In the genomic region with DNA sequence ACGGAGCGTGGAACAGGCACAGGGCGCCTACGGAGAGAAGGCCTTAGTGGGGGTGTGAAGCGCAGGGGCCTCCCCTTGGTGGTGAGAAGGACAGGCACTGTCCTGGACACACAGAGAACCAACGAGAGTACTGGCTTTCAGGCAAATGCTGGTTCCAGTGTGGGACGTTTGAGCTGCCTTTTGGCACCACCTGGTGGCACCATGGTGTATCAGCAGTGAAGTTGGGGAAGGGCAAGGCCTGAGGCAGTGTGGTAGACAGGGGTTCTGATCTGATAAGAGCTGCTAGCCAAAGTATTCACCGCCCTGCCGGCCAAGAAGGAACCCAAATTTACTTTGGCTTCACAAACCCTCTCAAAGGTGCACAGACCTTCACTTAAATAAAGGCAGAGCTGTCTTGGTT, we compare ENCODE assay signal across 8 mouse cellular contexts. TPM values are rescaled to one million over a fixed set of nuclear protein-coding genes. Genes with fewer than 3 reads are reported as not detected.
A peak's percentile ranks its signal among the peaks of the same experiment; 100 is the strongest.
DNase-seq lines count a peak whose midpoint lies in the region; ATAC-seq lines count a peak whose summit lies in the region.

No protein-coding gene starts in this region.

- peak; percentile 69 to 79 for DNase-seq in heart, adult 18-20 months
- DNase-seq in heart, postnatal 25 days (ENCODE audit: low spot score) = no peak
- peak; percentile 90 to 91 for DNase-seq in cerebellum, postnatal 25 days
- DNase-seq in gastrocnemius, postnatal 10 days = peak; percentile 56
- peak; percentile 81 for DNase-seq in kidney, adult 18-20 months
- peak; percentile 73 for DNase-seq in limb, embryonic 10.5 days (ENCODE audit: low spot score)
- peak; percentile 86 for DNase-seq in midbrain, embryonic 14.5 days
- DNase-seq in spleen, adult 18-20 months = peak; percentile 35 to 57

- H3K4me2 ChIP-seq in midbrain, embryonic 14.5 days (ENCODE audit: low read length) = no peak overlapping the region

- H3K9ac ChIP-seq in midbrain, embryonic 14.5 days (replicated peaks; ENCODE audit: low read length) = no peak overlapping the region

- peaks cover 90% of the 10 kb centered on the region for H3K36me3 ChIP-seq in limb, embryonic 10.5 days
- H3K36me3 ChIP-seq in midbrain, embryonic 14.5 days (ENCODE audit: control insufficient read depth, insufficient read depth, low read length) = peaks cover 37% of the 10 kb centered on the region

- H3K27ac ChIP-seq in limb, embryonic 10.5 days = peak overlapping the region; percentile 14; the same call in 1 of the 2 replicates
- H3K27ac ChIP-seq in midbrain, embryonic 14.5 days (replicated peaks; ENCODE audit: low read depth, low read length) = no peak overlapping the region

- intact Hi-C loops in heart, postnatal 25 days (cut with DNase I) = loop anchor here (1.0 to 5.0 kb wide), 2 partner anchors 42 to 65 kb away; a partner anchor contains a TSS

- H3K27me3 ChIP-seq in limb, embryonic 10.5 days (ENCODE audit: low read depth, poor library complexity, severe bottlenecking) = no peaks in the 10 kb centered on the region
- no peaks in the 10 kb centered on the region for H3K27me3 ChIP-seq in midbrain, embryonic 14.5 days (ENCODE audit: control insufficient read depth, insufficient read depth, low read length)

- no peaks in the 10 kb centered on the region for H3K9me3 ChIP-seq in limb, embryonic 10.5 days (replicated peaks)
- no peaks in the 10 kb centered on the region for H3K9me3 ChIP-seq in midbrain, embryonic 14.5 days (ENCODE audit: control insufficient read depth, low read length)

- ATAC-seq in midbrain, embryonic 14.5 days (ENCODE audit: low FRiP score, low TSS enrichment) = 0 out of 2 replicates have a peak, but pooled peaks have one; percentile 42

- H3K4me3 ChIP-seq in limb, embryonic 10.5 days = no peak overlapping the region
- no peak overlapping the region for H3K4me3 ChIP-seq in midbrain, embryonic 14.5 days (replicated peaks; ENCODE audit: low read depth, low read length)

- WGBS in limb, embryonic 10.5 days = 52% methylated on average over 9 of the region's 9 CpGs
- 39% methylated on average over 9 of the region's 9 CpGs for WGBS in midbrain, embryonic 14.5 days

- H3K4me1 ChIP-seq in limb, embryonic 10.5 days = peaks cover 3% of the 10 kb centered on the region; the same call in 1 of the 2 replicates
- H3K4me1 ChIP-seq in midbrain, embryonic 14.5 days (ENCODE audit: control insufficient read depth, insufficient read depth, low read length) = peaks cover 17% of the 10 kb centered on the region

RNA-seq across cellular contexts. Expression of a gene that starts 41.8 kb away (rescaled TPM):
- 100 to 1,000 TPM; 183 to 211 TPM for total RNA-seq in heart, adult 18-20 months (2021)
- 100 to 1,000 TPM; 192 to 217 TPM for total RNA-seq in heart, postnatal 25 days (2021)
- total RNA-seq in gastrocnemius, postnatal 10 days (2021) = 1 to 10 TPM in 1 of 2 experiments, under 1 TPM in 1; 0.70 to 1.4 TPM
- polyA plus RNA-seq in limb, embryonic 10.5 days (2016; fragmentation: Nextera tagmentation; extraction: Ambion mirVana) = 0.14 and 0.48 TPM in 2 replicates
- polyA plus RNA-seq in midbrain, embryonic 14.5 days (2014; fragmentation: Nextera tagmentation; extraction: Ambion mirVana) = 4.4 and 4.9 TPM in 2 replicates

Comparison
In these comparisons a context has a peak if more than half of its experiments do, and no peak if none do; other contexts are left out.
1. RNA of a gene that starts 41.8 kb away (total RNA-seq): 192 to 217 TPM in heart, postnatal 25 days and 183 to 211 TPM in heart, adult 18-20 months; 0.70 to 1.4 TPM in gastrocnemius, postnatal 10 days; every median in the first group is over 10 times any median in the second.